Mouse (Mus musculus) T-helper 2 cell (primary cell): ENCODE results near the gene Vmn1r127.
"Not testable (repeated sequence)": the region's sequence is repeated elsewhere in the genome, so short reads cannot be mapped to it uniquely, and the experiment has no call there.

Experiments
- in situ Hi-C: fragments of 300-600 bp; cut with MboI, MseI; formaldehyde crosslinking; loops from one replicate; pipeline ENCODE4 v1.15.1; 2025; ENCODE audit warnings: high pct_unique_total_duplicates

Gene Vmn1r127

GRCm38 (mm10) chr7:21319761-21320160 lies at the start of gene Vmn1r127:
Gene Vmn1r127 (minus strand): TSS chr7:21319861.
- in situ Hi-C loops, result not testable (repeated sequence)

GRCm38 (mm10) chr7:21361191-21361590 lies 41.5 kb upstream of the Vmn1r127 start, which contains the start of gene Vmn1r129:
Gene Vmn1r129 (minus strand): TSS chr7:21361291.
- in situ Hi-C loops, result not testable (repeated sequence)

GRCm38 (mm10) chr7:21349073-21349472 lies 29.4 kb upstream of the Vmn1r127 start, which contains the start of gene Vmn1r128:
Gene Vmn1r128 (plus strand): TSS chr7:21349373.
- in situ Hi-C loops, result loop anchor here (25.0 kb wide), 1 partner anchor 463 kb away; no protein-coding TSS in a partner anchor

- in situ Hi-C loops, result not testable (repeated sequence)
These were observed 18.3 kb downstream of the Vmn1r127 start, which contains the start of gene Vmn1r126 for GRCm38 (mm10) chr7:21301367-21301766. Gene Vmn1r126 (minus strand): TSS chr7:21301467.

GRCm38 (mm10) chr7:21271879-21272278 lies 47.8 kb downstream of the Vmn1r127 start, which contains the start of gene Vmn1r125:
Gene Vmn1r125 (plus strand): TSS chr7:21272179.
- in situ Hi-C loops, result loop anchor here (25.0 kb wide), 1 partner anchor 1160 kb away; the partner anchor contains the start of gene Gm16442
